Mouse (Mus musculus) thymus, postnatal 14 days (tissue): ENCODE measurements around the gene Fgfr2.

Experiments
- DNase-seq: peaks from one replicate; pipeline ENCODE4 v3.0.0; 2021

Fgfr2 gene

DNA sequence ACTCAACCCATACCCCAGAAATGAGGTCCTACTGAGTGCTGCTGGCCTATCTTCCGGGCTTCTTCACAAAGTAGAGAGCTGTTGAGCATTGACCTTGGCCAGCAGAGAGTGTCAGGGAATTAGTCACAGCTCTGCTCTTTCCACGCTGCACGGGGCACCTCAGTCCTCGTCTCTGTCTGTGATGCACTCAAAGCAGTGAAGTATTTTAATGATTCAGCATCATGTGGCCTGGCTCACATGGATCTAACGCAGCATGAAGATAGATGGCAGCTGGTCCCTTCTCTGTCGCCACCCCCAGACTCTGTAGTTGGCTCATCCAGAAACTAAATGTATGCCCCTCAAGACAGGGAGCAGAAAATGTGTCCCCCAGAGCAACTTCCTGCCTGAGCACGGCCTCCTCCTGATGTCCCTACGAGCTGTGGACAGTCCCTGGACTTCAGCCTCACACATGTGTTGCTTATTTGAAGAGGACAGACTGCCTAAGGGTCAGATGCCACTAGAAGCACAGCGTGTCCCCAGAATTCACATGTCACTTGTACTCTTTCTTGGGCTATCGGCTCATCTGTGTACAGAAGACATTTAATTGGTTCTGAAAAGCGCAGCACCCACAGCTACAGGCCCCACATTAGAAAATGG, 697.7 kb downstream of the Fgfr2 start:
- no peak for DNase-seq

- DNase-seq = no peak
Measured at GRCm38 (mm10) chr7:132423570-132423969, 699.6 kb downstream of the Fgfr2 start.

DNA sequence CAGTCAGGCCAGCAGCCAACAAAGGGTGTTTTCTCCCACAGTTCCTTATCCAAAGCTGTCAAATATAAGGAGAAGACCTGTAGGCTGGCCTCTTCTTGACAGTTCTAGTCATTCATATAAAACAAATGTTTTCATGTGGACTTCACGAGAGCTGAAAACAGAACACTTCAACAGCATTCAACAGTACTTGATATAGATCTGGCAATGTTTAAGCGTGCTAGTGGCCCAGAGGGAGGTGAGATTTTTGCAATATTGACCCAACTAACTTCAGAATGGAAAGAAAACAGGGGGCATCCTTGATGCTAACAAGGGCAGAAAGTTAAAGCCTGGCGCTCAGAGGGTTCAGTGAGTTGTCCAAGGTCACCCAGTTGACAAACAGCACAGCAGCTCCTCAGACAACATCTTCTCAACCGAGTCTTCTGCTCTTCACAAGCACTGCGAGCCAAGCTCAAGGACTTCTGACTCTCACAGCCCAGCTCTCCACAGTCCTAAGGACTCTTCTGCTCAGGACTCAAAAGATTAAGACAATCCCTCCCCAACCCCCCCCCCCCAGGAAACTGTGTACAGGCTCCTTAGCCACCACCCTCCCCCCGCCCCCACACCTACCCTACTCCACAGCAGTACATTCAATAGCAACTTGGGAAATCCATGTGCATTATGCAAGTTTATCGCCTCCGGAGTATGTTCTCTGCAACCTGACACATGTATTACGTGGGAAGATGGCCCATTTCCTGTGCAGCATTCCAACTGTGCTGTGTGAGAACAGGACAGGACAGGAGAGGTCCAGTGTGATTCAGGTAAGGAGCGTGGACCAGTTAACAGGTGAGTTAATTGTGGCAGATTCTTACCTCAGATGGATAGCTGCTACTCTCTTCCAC, 703.5 kb downstream of the Fgfr2 start:
- no peak for DNase-seq

GRCm38 (mm10) chr7:132416866-132417265, 706.3 kb downstream of the Fgfr2 start:
- no peak for DNase-seq

DNA sequence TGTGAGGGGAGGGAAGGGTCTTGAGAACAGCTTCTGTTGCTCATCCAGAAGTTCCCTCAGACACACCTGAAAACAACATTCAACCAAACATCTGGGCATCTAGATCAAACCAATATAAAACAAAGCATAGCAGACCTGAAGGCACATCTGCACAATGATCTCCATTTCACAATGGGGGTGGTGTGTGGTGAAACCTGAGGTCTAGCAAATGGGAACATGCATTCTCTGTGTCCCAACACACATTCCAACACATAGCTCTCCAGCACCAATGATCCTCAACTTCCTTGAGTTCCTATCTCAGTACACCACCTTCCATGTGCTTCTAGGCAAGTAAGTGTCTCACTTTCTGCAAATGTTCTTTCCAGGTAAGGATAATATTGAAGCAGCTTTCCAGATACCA, 707.3 kb downstream of the Fgfr2 start:
- DNase-seq = no peak

DNA sequence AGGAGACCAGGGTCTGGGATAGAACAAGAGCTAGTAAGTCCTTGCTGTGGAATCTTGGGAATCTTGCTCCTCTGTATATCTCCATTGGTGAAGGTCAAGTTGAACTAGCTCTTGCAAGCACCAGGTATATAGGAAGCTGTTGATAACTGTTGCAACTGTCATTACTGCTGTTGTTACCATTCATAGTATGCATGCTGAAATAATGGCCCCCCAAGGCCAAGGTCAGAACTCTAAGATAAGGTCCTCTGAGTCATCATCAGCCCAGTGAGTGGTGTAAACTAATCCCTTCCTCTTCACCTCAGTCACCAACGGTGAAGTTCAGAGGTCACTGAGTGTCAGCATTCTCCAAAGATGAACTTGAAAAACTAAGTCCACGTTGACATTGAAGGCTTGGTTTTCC, 710.6 kb downstream of the Fgfr2 start:
- DNase-seq = no peak

GRCm38 (mm10) chr7:132411708-132412107, 711.4 kb downstream of the Fgfr2 start:
- no peak for DNase-seq

- no peak for DNase-seq
Measured at GRCm38 (mm10) chr7:132410958-132411357, 712.2 kb downstream of the Fgfr2 start.

GRCm38 (mm10) chr7:132409890-132410289, 713.3 kb downstream of the Fgfr2 start:
- DNase-seq = no peak

DNA sequence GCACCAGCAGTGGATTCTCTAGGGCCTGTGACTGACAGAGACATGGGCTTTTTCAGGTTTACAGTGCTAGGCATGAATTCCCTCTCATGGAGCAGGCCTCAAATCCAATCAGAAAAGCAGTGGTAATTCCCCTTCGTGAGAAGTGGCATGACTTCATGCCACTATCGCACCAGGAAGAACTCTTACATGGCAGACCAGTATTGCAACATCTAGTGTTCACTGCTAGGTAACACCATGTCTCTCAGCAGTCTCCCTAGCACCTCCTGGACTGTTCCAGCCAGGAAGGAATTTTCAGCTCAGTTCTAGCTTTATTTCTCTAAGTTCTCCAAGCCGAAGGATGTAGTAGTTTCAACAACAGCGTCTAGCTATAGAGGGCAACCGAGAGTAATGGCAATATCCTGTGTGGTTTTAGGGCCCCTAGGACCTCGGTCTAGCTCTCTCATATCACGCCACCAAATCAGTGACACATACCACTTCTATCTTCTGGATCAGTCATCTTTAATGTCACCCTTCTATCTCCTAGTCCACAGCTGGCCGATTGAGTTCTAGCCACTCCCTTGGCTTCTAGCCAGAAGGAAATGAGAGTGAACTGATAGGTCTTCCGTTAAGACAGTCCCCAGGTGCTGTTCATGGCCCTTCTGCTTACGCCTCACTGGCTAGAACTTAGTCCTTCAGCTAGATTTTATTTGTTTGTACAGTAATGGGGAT, 720.6 kb downstream of the Fgfr2 start:
- DNase-seq = peak; percentile 9

GRCm38 (mm10) chr7:132398487-132398886, 724.7 kb downstream of the Fgfr2 start:
- DNase-seq = no peak

DNA sequence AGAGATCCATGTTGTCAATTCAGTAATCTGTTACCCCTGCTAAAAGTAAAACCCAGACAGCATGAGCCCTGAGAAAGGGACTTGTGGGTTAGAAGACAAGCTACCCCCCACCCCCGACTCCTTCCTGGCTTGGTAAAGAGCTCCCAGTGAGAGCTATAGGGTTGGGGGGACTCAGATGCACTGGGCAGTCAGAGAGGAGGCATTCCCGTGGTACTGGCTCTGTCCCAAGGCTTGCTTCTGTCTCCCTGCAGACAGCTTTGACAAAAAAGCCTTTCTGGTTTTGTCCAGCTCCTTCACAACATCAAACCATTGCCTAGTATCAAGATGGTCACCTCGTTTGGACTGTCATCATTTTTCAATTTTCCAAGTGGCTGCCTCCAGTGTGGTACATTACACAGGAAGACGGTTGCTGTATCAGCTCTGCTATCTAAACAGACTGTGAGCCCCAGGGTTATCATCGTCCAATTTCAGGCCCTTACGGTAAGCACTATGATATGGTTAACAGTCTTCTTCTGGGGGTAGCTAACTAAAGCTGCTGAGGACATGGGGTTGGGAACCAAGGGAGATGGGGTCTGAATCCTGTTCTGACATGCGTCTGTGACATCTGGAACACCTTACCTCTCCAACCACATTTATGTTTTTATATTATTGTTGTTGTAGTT, 726.4 kb downstream of the Fgfr2 start:
- no peak for DNase-seq

DNA sequence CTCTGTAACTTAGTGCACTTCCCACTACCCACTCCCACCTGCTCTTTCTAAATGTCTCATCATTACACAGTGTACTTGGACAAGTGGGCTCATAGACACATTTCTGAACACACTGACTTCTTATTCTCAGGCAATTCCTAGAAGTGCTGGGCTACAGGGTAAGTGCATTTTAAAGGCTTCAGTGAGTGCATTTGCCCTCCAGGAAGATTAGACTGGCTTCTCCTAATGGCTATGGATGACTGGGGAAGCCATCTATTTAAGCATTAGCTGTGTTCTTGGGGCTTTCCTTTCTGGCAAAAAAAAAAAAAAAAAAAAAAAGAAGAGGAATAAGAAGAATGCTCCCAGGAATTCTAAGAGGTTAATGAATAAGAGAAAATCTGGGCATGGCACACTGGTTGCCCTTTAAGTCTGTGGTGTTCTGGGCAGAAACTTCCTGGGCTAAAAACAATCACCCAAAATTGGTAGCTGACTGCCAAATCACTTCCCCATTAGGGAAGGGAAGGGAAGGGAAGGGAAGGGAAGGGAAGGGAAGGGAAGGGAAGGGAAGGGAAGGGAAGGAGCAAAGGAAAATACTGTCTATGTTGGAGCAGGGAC, 729.5 kb downstream of the Fgfr2 start:
- no peak for DNase-seq

DNA sequence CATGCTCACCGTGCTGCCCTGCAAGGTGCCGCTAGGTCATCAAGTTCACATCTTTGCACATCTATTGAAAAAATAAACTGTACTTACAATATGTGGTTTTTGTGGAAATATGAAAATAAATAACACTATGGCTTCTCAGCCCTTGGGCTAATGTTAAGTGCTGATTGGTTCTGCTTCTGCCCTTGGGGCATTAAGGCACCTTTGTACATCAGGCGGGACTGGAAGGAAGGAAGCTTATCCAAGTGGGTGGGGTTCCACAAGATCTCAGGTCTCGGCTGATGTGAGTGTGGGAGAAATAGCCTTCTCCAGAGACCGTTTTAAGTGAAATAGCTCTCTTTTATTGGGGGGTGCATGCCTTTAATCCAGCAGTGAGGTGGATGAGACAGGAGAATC, 730.1 kb downstream of the Fgfr2 start:
- no peak for DNase-seq

DNA sequence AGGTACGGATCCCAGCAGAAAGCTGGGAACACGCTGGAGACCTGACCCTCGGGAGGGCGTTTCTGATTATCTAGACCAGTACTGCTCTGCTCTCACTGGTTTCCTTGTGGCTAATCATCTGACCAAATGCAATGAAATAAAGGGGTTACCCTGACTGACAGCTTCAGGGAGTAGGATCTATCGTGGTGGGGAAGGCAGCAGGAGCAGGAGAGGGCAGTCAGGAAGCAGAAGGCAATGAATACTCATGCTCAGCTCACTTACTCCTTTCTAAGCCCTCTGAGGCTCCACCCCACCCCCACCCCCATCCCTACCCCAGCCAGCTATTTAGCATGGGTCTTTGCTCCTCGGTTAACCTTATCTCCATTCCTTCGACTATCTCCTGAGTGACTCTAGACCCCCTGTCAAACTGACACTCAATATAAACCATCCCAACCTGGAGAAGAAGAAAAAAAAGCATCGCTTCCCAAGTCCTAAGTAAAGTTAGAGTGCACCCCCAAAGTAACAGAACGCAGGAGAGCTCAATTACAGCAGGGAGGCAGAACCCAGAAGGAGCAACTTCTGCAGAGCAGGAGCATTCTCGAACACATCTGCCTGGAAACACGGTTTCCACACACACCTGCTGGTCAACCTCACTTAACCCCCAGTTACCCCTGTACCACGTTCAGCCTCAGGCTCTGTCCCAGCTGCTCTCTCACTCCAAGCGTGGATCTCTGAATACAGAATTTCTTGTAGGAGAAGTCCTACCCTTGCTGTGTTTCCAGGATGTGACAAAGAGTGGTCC, 730.7 kb downstream of the Fgfr2 start:
- no peak for DNase-seq

GRCm38 (mm10) chr7:132389473-132389872, 733.7 kb downstream of the Fgfr2 start:
- no peak for DNase-seq

GRCm38 (mm10) chr7:132387507-132387906, 735.6 kb downstream of the Fgfr2 start:
- DNase-seq = no peak

GRCm38 (mm10) chr7:132386316-132386715, 736.8 kb downstream of the Fgfr2 start:
- DNase-seq = no peak

DNA sequence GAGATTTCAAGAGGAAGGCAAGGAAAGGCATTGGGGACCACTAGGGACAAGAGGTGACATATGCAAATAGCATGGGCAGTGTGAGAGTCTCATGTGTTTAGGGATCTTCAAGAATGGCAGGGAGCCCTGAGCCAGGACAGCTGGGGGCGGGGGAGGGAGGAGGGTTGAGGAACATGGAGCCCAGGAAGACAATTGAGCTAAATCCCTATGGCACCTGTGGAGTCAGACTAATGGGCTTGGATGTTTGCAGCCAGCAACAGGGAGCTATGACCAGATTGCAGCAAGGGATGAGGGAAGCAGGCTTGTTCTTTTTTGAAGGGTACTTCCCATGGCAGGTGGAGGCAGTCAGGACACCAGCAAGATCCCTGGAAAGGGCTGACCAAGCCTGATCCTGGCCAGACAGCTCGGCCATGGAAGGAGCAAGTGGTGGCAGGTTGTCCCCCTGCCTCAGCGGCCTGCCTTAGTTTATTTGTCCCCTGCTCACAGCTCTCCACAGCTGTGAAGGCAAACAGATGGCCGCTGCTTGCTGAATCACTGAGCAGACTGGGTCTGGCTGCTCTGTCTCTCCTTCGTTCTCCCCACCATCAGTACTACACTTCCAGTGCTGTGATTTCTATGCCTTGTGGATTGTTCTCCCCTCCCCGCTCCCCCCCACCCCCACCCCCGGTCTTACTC, 737.6 kb downstream of the Fgfr2 start:
- no peak for DNase-seq

- DNase-seq = no peak
Measured at GRCm38 (mm10) chr7:132384736-132385455, 738.3 kb downstream of the Fgfr2 start.
